Mouse (Mus musculus) liver, embryonic 16.5 days (tissue): ENCODE data around the gene Emc3. TPM values are rescaled to one million over a fixed set of nuclear protein-coding genes. Genes with fewer than 3 reads are reported as not detected.

Experiments used
- ATAC-seq: fragments of 200-750 bp; cut with Nextera tagmentation; 2 replicates; pipeline ENCODE4 v1.8.0; 2017; ENCODE audit warnings: low read depth, mild to moderate bottlenecking, moderate number of reproducible peaks, moderate library complexity
- H3K27ac ChIP-seq: fragments of 300-500 bp; sonication (generic); 2 replicates; pipeline ENCODE4 v1.5.1; 2014; ENCODE audit warnings: mild to moderate bottlenecking, low read length
- H3K27me3 ChIP-seq: fragments of 300-500 bp; sonication (generic); 2 replicates; pipeline ENCODE4 v1.6.1; 2014; ENCODE audit warnings: low read depth, low read length, mixed read lengths; ENCODE audit not compliant: control insufficient read depth, insufficient read depth
- H3K36me3 ChIP-seq: fragments of 300-500 bp; sonication (generic); 2 replicates; pipeline ENCODE4 v1.6.1; 2014; ENCODE audit warnings: mild to moderate bottlenecking; ENCODE audit not compliant: control insufficient read depth, insufficient read depth
- H3K4me1 ChIP-seq: fragments of 300-500 bp; sonication (generic); 2 replicates; pipeline ENCODE4 v1.6.1; 2014; ENCODE audit warnings: low read depth, low read length, mixed read lengths; ENCODE audit not compliant: control insufficient read depth
- H3K4me2 ChIP-seq: fragments of 300-500 bp; sonication (generic); 2 replicates; pipeline ENCODE4 v1.6.1; 2014; ENCODE audit warnings: low read depth, low read length, mixed read lengths
- H3K4me3 ChIP-seq: fragments of 300-500 bp; sonication (generic); 2 replicates; pipeline ENCODE4 v1.5.1; 2014; ENCODE audit warnings: low read depth, mild to moderate bottlenecking, low read length
- H3K9ac ChIP-seq: fragments of 300-500 bp; sonication (generic); 2 replicates; pipeline ENCODE4 v1.6.1; 2014; ENCODE audit warnings: low read depth, low read length
- H3K9me3 ChIP-seq: fragments of 300-500 bp; sonication (generic); replicated peaks from 2 replicates; pipeline ENCODE4 v1.6.1; 2016; ENCODE audit warnings: low read length; ENCODE audit not compliant: control insufficient read depth
- WGBS: fragments of 180-500 bp; shearing (Covaris S2); extraction: QIAGEN DNeasy Blood & Tissue Kit; methylation state at CpG from one replicate; pipeline ENCODE4 v1.1.7; 2014; ENCODE audit not compliant: insufficient replicate concordance; 5-methylcytosine and 5-hydroxymethylcytosine counted together
- polyA plus RNA-seq: library from polyadenylated mRNA; unstranded; fragments of >200 nt; fragmentation: Nextera tagmentation; extraction: Ambion mirVana; gene quantifications from 2 replicates; pipeline ENCODE4 v1.2.1, GENCODE M21; 2015

Emc3 gene
- polyA plus RNA-seq, 1 experiment from 2014 or later: 40.6 TPM

GRCm38 (mm10) chr6:113487125-113487576 is 44.3 kb downstream of the Emc3 start:
- Histone ChIP-seq H3K9ac (no peak overlapping the region), H3K27me3 (peaks cover 2% of the 10 kb centered on the region; the same call in 1 of the 2 replicates), H3K9me3 (no peaks in the 10 kb centered on the region), H3K4me3 (no peak overlapping the region), H3K27ac (peak overlapping the region; percentile 27; the same call in 1 of the 2 replicates), H3K4me2 (no peak overlapping the region), H3K36me3 (no peaks in the 10 kb centered on the region), H3K4me1 (peaks cover 26% of the 10 kb centered on the region)
- 34% methylated on average over 7 of the region's 7 CpGs for WGBS
- ATAC-seq: no peak

GRCm38 (mm10) chr6:113483729-113484128 is 47.7 kb downstream of the Emc3 start:
- Histone ChIP-seq H3K27me3 (peaks cover 2% of the 10 kb centered on the region; the same call in 1 of the 2 replicates), H3K9ac (peak overlapping the region; percentile 71), H3K27ac (peak overlapping the region; percentile 53), H3K4me3 (peak overlapping the region; percentile 74), H3K36me3 (no peaks in the 10 kb centered on the region), H3K4me1 (peaks cover 28% of the 10 kb centered on the region), H3K4me2 (peak overlapping the region; percentile 98), H3K9me3 (no peaks in the 10 kb centered on the region)
- WGBS: 13% methylated on average over 10 of the region's 10 CpGs
- ATAC-seq: no peak

- H3K9me3 ChIP-seq: no peaks in the 10 kb centered on the region
- ATAC-seq: peak; percentile 97
- H3K36me3 ChIP-seq: no peaks in the 10 kb centered on the region
- peak within 1 kb of the TSS; percentile 98 for H3K4me2 ChIP-seq
- peak within 1 kb of the TSS; percentile 53 for H3K27ac ChIP-seq
- peak within 1 kb of the TSS; percentile 74 for H3K4me3 ChIP-seq
- H3K9ac ChIP-seq: peak within 1 kb of the TSS; percentile 71
- peaks cover 28% of the 10 kb centered on the region for H3K4me1 ChIP-seq
- peaks cover 2% of the 10 kb centered on the region; the same call in 1 of the 2 replicates for H3K27me3 ChIP-seq
- whole genome bisulfite sequencing: under 1% methylated on average over 26 of the region's 26 CpGs
Observed at GRCm38 (mm10) chr6:113483100-113483615, 48.3 kb downstream of the Emc3 start, which contains the start of gene Creld1. Gene Creld1 (plus strand): TSS chr6:113483297.

GRCm38 (mm10) chr6:113482477-113483099 is 48.9 kb downstream of the Emc3 start:
- Histone ChIP-seq H3K27me3 (peaks cover 2% of the 10 kb centered on the region; the same call in 1 of the 2 replicates), H3K4me2 (peak overlapping the region; percentile 98), H3K4me1 (peaks cover 26% of the 10 kb centered on the region), H3K36me3 (no peaks in the 10 kb centered on the region), H3K9me3 (no peaks in the 10 kb centered on the region), H3K9ac (peak overlapping the region; percentile 55), H3K27ac (peak overlapping the region; percentile 47; the same call in 1 of the 2 replicates), H3K4me3 (peak overlapping the region; percentile 74)
- WGBS: 2% methylated on average over 65 of the region's 65 CpGs
- peak; percentile 35 for ATAC-seq

GRCm38 (mm10) chr6:113480555-113481373 is 50.7 kb downstream of the Emc3 start:
- Histone ChIP-seq H3K27me3 (peaks cover 2% of the 10 kb centered on the region; the same call in 1 of the 2 replicates), H3K9me3 (no peaks in the 10 kb centered on the region), H3K27ac (no peak overlapping the region), H3K4me2 (no peak overlapping the region), H3K4me1 (peaks cover 16% of the 10 kb centered on the region), H3K4me3 (no peak overlapping the region), H3K9ac (no peak overlapping the region), H3K36me3 (no peaks in the 10 kb centered on the region)
- 60% methylated on average over 18 of the region's 18 CpGs for WGBS
- ATAC-seq: no peak

GRCm38 (mm10) chr6:113478906-113479305 is 52.5 kb downstream of the Emc3 start:
- H3K36me3 ChIP-seq: no peaks in the 10 kb centered on the region
- H3K9me3 ChIP-seq: no peaks in the 10 kb centered on the region
- no peak overlapping the region for H3K4me2 ChIP-seq
- ATAC-seq: no peak
- H3K9ac ChIP-seq: no peak overlapping the region
- peaks cover 2% of the 10 kb centered on the region; the same call in 1 of the 2 replicates for H3K27me3 ChIP-seq
- H3K4me1 ChIP-seq: peaks cover 13% of the 10 kb centered on the region
- H3K4me3 ChIP-seq: no peak overlapping the region
- no peak overlapping the region for H3K27ac ChIP-seq
- 67% methylated on average over 10 of the region's 10 CpGs for WGBS

- WGBS: 35% methylated on average over 7 of the region's 7 CpGs
- H3K27me3 ChIP-seq: peaks cover under 1% of the 10 kb centered on the region; the same call in 1 of the 2 replicates
- no peak overlapping the region for H3K9ac ChIP-seq
- H3K9me3 ChIP-seq: no peaks in the 10 kb centered on the region
- peaks cover 3% of the 10 kb centered on the region for H3K4me1 ChIP-seq
- no peak overlapping the region for H3K4me3 ChIP-seq
- no peaks in the 10 kb centered on the region for H3K36me3 ChIP-seq
- H3K4me2 ChIP-seq: no peak overlapping the region
- no peak for ATAC-seq
- H3K27ac ChIP-seq: no peak overlapping the region
Observed at GRCm38 (mm10) chr6:113477353-113477752, 54.1 kb downstream of the Emc3 start.

GRCm38 (mm10) chr6:113473715-113474114 is 57.7 kb downstream of the Emc3 start:
- no peak for ATAC-seq
- Histone ChIP-seq H3K36me3 (no peaks in the 10 kb centered on the region), H3K27ac (no peak overlapping the region), H3K9ac (no peak overlapping the region), H3K4me3 (no peak overlapping the region), H3K27me3 (peaks cover 20% of the 10 kb centered on the region), H3K4me2 (no peak overlapping the region), H3K9me3 (no peaks in the 10 kb centered on the region), H3K4me1 (peaks cover 8% of the 10 kb centered on the region)
- WGBS: 56% methylated on average over 6 of the region's 6 CpGs
